Mouse (Mus musculus): ENCODE measurements around the gene Pear1. TPM values are rescaled to one million over a fixed set of nuclear protein-coding genes. Genes with fewer than 3 reads are reported as not detected.

Gene Pear1
- polyA plus RNA-seq, 1 experiment, result 0.06 TPM

DNA sequence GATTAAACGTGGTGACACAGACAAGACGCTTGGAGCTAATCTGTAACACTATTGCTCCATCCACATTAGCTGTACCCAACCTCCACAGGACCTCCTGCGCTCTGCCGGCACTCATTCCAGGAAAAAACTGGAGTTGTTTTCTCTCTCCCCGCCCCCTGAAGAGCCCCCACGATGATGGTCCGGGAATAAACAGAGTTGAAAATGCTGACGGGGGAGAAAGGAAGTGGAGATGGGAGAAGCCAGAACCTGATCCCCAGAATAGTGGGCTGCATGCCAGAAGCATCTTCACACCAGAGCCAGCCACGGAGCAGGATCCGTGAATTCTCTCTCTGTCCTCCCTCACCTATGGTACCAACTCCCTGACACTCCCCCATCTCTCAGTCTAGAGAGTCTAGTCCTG, 59.6 kb downstream of the Pear1 start:
- peaks cover 5% of the 10 kb centered on the region for H3K4me1 ChIP-seq (ENCODE audit: control insufficient read depth)
- TF ChIP-seq GATA1 (IDR thresholded peaks at IDR 0.05; ENCODE audit: low read length), result no peak
- no peak for TF ChIP-seq TAL1 (IDR thresholded peaks at IDR 0.05; ENCODE audit: low read length)

GRCm38 (mm10) chr3:87763683-87764289, 60.3 kb downstream of the Pear1 start:
- Histone ChIP-seq H3K9me3 (ENCODE audit: control insufficient read depth, low read length) (no peaks in the 10 kb centered on the region), H3K36me3 (ENCODE audit: control insufficient read depth) (no peaks in the 10 kb centered on the region), H3K4me1 (ENCODE audit: control insufficient read depth) (peaks cover 4% of the 10 kb centered on the region), H3K4me3 (replicated peaks) (no peak overlapping the region), H3K27me3 (ENCODE audit: control insufficient read depth) (peaks cover 38% of the 10 kb centered on the region)
- TF ChIP-seq GATA1 (IDR thresholded peaks at IDR 0.05; ENCODE audit: low read length) (no peak), TAL1 (IDR thresholded peaks at IDR 0.05; ENCODE audit: low read length) (no peak)

More for the DNA sequence above, 59.6 kb downstream of the Pear1 start:
- no peaks in the 10 kb centered on the region for H3K36me3 ChIP-seq (ENCODE audit: control insufficient read depth)
- H3K9me3 ChIP-seq (ENCODE audit: control insufficient read depth, low read length), result no peaks in the 10 kb centered on the region
- peaks cover 45% of the 10 kb centered on the region for H3K27me3 ChIP-seq (ENCODE audit: control insufficient read depth)
- H3K4me3 ChIP-seq (replicated peaks), result no peak overlapping the region

- H3K27me3 ChIP-seq (ENCODE audit: control insufficient read depth), result peaks cover 32% of the 10 kb centered on the region
- H3K36me3 ChIP-seq (ENCODE audit: control insufficient read depth), result no peaks in the 10 kb centered on the region
- TF ChIP-seq TAL1 (IDR thresholded peaks at IDR 0.05; ENCODE audit: low read length), result no peak
- TF ChIP-seq GATA1 (IDR thresholded peaks at IDR 0.05; ENCODE audit: low read length), result no peak
- H3K9me3 ChIP-seq (ENCODE audit: control insufficient read depth, low read length), result no peaks in the 10 kb centered on the region
- no peak overlapping the region for H3K4me3 ChIP-seq (replicated peaks)
- peaks cover 4% of the 10 kb centered on the region for H3K4me1 ChIP-seq (ENCODE audit: control insufficient read depth)
Observed at GRCm38 (mm10) chr3:87763202-87763601, 60.9 kb downstream of the Pear1 start.

- Histone ChIP-seq H3K36me3 (ENCODE audit: control insufficient read depth) (no peaks in the 10 kb centered on the region), H3K4me3 (replicated peaks) (no peak overlapping the region), H3K9me3 (ENCODE audit: control insufficient read depth, low read length) (no peaks in the 10 kb centered on the region), H3K4me1 (ENCODE audit: control insufficient read depth) (peaks cover 4% of the 10 kb centered on the region), H3K27me3 (ENCODE audit: control insufficient read depth) (peaks cover 21% of the 10 kb centered on the region)
- TF ChIP-seq GATA1 (IDR thresholded peaks at IDR 0.05; ENCODE audit: low read length) (no peak), TAL1 (IDR thresholded peaks at IDR 0.05; ENCODE audit: low read length) (no peak)
Observed at GRCm38 (mm10) chr3:87761408-87762375, 62.4 kb downstream of the Pear1 start.

DNA sequence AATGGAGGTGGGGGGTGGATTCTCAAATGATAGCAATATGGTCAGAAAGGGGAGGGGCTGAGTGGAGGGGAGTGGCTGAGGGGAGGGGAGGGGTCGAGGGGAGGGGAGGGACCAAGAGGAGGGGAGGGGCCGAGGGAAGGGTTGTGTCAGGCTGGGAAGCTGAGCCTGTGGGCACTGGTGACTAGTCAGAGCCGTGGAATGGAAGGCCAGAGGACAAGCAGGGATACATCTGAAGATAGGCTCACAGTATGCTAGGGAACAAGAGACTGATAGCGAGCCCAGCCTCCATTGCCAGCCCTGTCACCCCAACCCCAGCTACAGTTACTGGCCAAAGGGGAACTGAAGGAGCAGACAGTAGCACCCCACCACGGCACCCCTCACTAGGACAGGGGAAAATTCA, 65.5 kb downstream of the Pear1 start:
- Histone ChIP-seq H3K36me3 (ENCODE audit: control insufficient read depth) (peaks cover 3% of the 10 kb centered on the region; the same call in 1 of the 2 replicates), H3K9me3 (ENCODE audit: control insufficient read depth, low read length) (no peaks in the 10 kb centered on the region), H3K4me1 (ENCODE audit: control insufficient read depth) (peaks cover 4% of the 10 kb centered on the region), H3K27me3 (ENCODE audit: control insufficient read depth) (no peaks in the 10 kb centered on the region; the same call in 1 of the 2 replicates), H3K4me3 (replicated peaks) (no peak overlapping the region)
- no peak for TF ChIP-seq TAL1 (IDR thresholded peaks at IDR 0.05; ENCODE audit: low read length)
- no peak for TF ChIP-seq GATA1 (IDR thresholded peaks at IDR 0.05; ENCODE audit: low read length)

DNA sequence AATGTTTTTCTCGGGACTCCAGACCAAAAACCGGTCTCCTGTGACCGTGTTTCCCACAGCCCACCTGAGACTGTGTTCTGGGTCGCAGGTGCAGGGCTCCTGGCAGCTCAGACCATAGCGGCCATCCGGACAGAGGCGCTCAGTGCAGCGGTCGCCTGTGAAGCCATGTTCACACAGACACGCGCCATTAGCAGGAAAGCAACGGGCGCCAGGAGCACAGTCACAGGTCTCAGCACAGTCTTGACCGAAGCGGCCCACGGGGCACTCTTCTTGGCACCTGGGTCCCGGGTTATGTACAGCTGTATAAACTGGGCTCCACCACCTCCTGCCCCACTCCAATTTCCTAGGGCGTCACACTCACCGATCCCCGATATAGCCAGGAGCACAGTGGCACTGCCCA, 67.6 kb downstream of the Pear1 start:
- H3K27me3 ChIP-seq (ENCODE audit: control insufficient read depth), result no peaks in the 10 kb centered on the region
- no peak overlapping the region for H3K4me3 ChIP-seq (replicated peaks)
- H3K9me3 ChIP-seq (ENCODE audit: control insufficient read depth, low read length), result no peaks in the 10 kb centered on the region
- peaks cover 4% of the 10 kb centered on the region for H3K4me1 ChIP-seq (ENCODE audit: control insufficient read depth)
- peaks cover 3% of the 10 kb centered on the region; the same call in 1 of the 2 replicates for H3K36me3 ChIP-seq (ENCODE audit: control insufficient read depth)
- TF ChIP-seq GATA1 (IDR thresholded peaks at IDR 0.05; ENCODE audit: low read length), result no peak
- no peak for TF ChIP-seq TAL1 (IDR thresholded peaks at IDR 0.05; ENCODE audit: low read length)

DNA sequence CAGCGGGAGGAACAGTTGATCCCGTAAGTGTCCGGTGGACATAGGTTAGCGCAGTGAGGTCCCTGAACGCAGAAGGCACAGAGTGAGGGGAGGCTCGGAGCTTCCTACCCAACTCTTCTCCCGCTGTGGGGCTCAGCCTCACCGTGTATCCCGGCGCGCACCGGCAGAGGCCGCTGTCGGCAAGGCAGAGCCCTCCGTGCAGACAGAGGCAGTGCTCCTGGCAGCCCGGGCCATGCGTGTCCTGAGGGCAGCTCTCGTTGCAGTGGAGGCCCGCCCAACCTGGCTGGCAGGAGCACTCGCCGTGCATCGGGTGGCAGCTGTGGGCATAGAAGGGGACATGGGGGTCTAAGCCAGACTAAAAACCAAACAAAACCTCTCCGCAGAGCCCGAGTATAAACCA, 68.1 kb downstream of the Pear1 start:
- peaks cover 3% of the 10 kb centered on the region; the same call in 1 of the 2 replicates for H3K36me3 ChIP-seq (ENCODE audit: control insufficient read depth)
- no peak for TF ChIP-seq TAL1 (IDR thresholded peaks at IDR 0.05; ENCODE audit: low read length)
- no peak for TF ChIP-seq GATA1 (IDR thresholded peaks at IDR 0.05; ENCODE audit: low read length)
- peaks cover 4% of the 10 kb centered on the region for H3K4me1 ChIP-seq (ENCODE audit: control insufficient read depth)
- no peak overlapping the region for H3K4me3 ChIP-seq (replicated peaks)
- no peaks in the 10 kb centered on the region for H3K27me3 ChIP-seq (ENCODE audit: control insufficient read depth)
- H3K9me3 ChIP-seq (ENCODE audit: control insufficient read depth, low read length), result no peaks in the 10 kb centered on the region

- no peaks in the 10 kb centered on the region for H3K9me3 ChIP-seq (ENCODE audit: control insufficient read depth, low read length)
- H3K4me1 ChIP-seq (ENCODE audit: control insufficient read depth), result peaks cover 2% of the 10 kb centered on the region
- TF ChIP-seq GATA1 (IDR thresholded peaks at IDR 0.05; ENCODE audit: low read length) (no peak), TAL1 (IDR thresholded peaks at IDR 0.05; ENCODE audit: low read length) (no peak)
- H3K36me3 ChIP-seq (ENCODE audit: control insufficient read depth), result peaks cover 3% of the 10 kb centered on the region; the same call in 1 of the 2 replicates
- no peaks in the 10 kb centered on the region for H3K27me3 ChIP-seq (ENCODE audit: control insufficient read depth)
- no peak overlapping the region for H3K4me3 ChIP-seq (replicated peaks)
Observed at GRCm38 (mm10) chr3:87753829-87754228, 70.3 kb downstream of the Pear1 start.

DNA sequence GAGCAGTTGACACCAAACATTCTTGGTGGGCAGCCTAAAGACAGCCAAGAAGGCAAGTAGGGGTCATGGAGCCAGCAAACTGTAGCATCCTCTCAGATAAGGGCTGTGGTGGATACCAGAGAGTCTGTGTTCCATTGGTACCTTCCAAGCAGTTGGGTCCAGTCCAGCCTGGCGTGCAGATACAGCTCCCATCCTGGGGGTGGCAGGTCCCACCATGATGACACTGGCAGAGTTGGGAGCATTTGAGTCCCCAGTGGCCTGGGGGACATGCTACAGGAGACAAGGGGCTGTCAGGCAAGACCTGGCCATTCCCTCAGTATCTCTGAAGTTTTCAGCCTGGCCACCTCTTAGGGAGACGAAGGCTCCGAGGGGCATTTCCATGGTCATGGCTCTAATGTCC, 71.5 kb downstream of the Pear1 start:
- Histone ChIP-seq H3K36me3 (ENCODE audit: control insufficient read depth) (peaks cover 3% of the 10 kb centered on the region; the same call in 1 of the 2 replicates), H3K27me3 (ENCODE audit: control insufficient read depth) (no peaks in the 10 kb centered on the region), H3K4me3 (replicated peaks) (no peak overlapping the region), H3K4me1 (ENCODE audit: control insufficient read depth) (no peaks in the 10 kb centered on the region), H3K9me3 (ENCODE audit: control insufficient read depth, low read length) (no peaks in the 10 kb centered on the region)
- TF ChIP-seq TAL1 (IDR thresholded peaks at IDR 0.05; ENCODE audit: low read length) (no peak), GATA1 (IDR thresholded peaks at IDR 0.05; ENCODE audit: low read length) (no peak)
